Comparison of ENCODE assay signal across 12 mouse cellular contexts in genomic region chr9:92375378-92375777, GRCm38 (mm10).
DNase-seq lines count a peak whose midpoint lies in the region; ATAC-seq and TF ChIP-seq lines count a peak whose summit lies in the region.
"Had no signal": no experiment of that assay in that cellular context is flagged by ENCODE, and none has a peak within 500 bp of the region (broad histone marks: within the 10 kb centered on the region; RNA-seq: fewer than 3 reads in every experiment).

No protein-coding gene starts in this region.

- intact Hi-C loops in heart, postnatal 25 days (cut with DNase I), result loop anchor here (1.0 to 5.0 kb wide), 3 partner anchors 97 to 228 kb away; no protein-coding TSS in a partner anchor

- H3K9ac ChIP-seq in heart, embryonic 12.5 days, result no peak overlapping the region
- H3K9ac ChIP-seq in lung, postnatal 0 days (replicated peaks; ENCODE audit: low read depth), result no peak overlapping the region
- H3K9ac ChIP-seq in kidney, embryonic 15.5 days, result no peak overlapping the region
- H3K9ac ChIP-seq: forebrain, postnatal 0 days; liver, embryonic 13.5 days had no signal

- WGBS in heart, embryonic 12.5 days, result 54% methylated on average over 8 of the region's 8 CpGs
- 64% methylated on average over 8 of the region's 8 CpGs for WGBS in lung, postnatal 0 days
- 64% methylated on average over 8 of the region's 8 CpGs for whole genome bisulfite sequencing in kidney, embryonic 15.5 days

- no peaks in the 10 kb centered on the region for H3K36me3 ChIP-seq in heart, embryonic 12.5 days
- H3K36me3 ChIP-seq in lung, postnatal 0 days (ENCODE audit: insufficient read depth, low read length), result no peaks in the 10 kb centered on the region
- H3K36me3 ChIP-seq in kidney, embryonic 15.5 days, result no peaks in the 10 kb centered on the region
- H3K36me3 ChIP-seq: liver, embryonic 13.5 days had no signal

- peak overlapping the region; percentile 10; the same call in 1 of the 2 replicates for H3K27ac ChIP-seq in heart, embryonic 12.5 days (ENCODE audit: poor library complexity, severe bottlenecking)
- H3K27ac ChIP-seq in lung, postnatal 0 days (ENCODE audit: low read length), result no peak overlapping the region
- H3K27ac ChIP-seq in kidney, embryonic 15.5 days, result no peak overlapping the region
- H3K27ac ChIP-seq: liver, embryonic 13.5 days had no signal

- H3K4me1 ChIP-seq in heart, embryonic 12.5 days (replicated peaks), result peaks cover 14% of the 10 kb centered on the region
- no peaks in the 10 kb centered on the region for H3K4me1 ChIP-seq in lung, postnatal 0 days (ENCODE audit: insufficient read depth, low read depth, low read length)
- 0 out of 2 replicates have a peak, but pooled peaks cover 5% of the 10 kb centered on the region for H3K4me1 ChIP-seq in kidney, embryonic 15.5 days
- H3K4me1 ChIP-seq: liver, embryonic 13.5 days had no signal

- no peak for DNase-seq in heart, postnatal 25 days (ENCODE audit: low spot score)
- peak; percentile 9 for DNase-seq in lung, postnatal 0 days (ENCODE audit: low spot score)
- DNase-seq in lung, postnatal 14 days, result no peak
- no peak for DNase-seq in B cell, adult 2 months
- no peak for DNase-seq in adrenal gland, postnatal 36 days
- DNase-seq in layer of hippocampus, adult 9-11 months, result no peak
- DNase-seq: adrenal gland, adult 8-10 months; cerebellum, adult 2 months; liver, embryonic 13.5 days had no signal

- no peak for TF ChIP-seq EP300 in lung, postnatal 0 days (IDR thresholded peaks at IDR 0.05)

- no peaks in the 10 kb centered on the region for H3K27me3 ChIP-seq in heart, embryonic 12.5 days (replicated peaks)
- H3K27me3 ChIP-seq in lung, postnatal 0 days (replicated peaks; ENCODE audit: insufficient read depth, low read length), result no peaks in the 10 kb centered on the region
- no peaks in the 10 kb centered on the region for H3K27me3 ChIP-seq in kidney, embryonic 15.5 days
- H3K27me3 ChIP-seq: liver, embryonic 13.5 days had no signal

- peak; percentile 48 for TF ChIP-seq CTCF in lung, postnatal 0 days (IDR thresholded peaks at IDR 0.05)

- H3K4me2 ChIP-seq in heart, embryonic 12.5 days, result no peak overlapping the region
- H3K4me2 ChIP-seq in lung, postnatal 0 days (replicated peaks; ENCODE audit: low read depth, low read length), result no peak overlapping the region
- H3K4me2 ChIP-seq in kidney, embryonic 15.5 days, result no peak overlapping the region
- H3K4me2 ChIP-seq: liver, embryonic 13.5 days had no signal

- H3K4me3 ChIP-seq in heart, embryonic 12.5 days, result no peak overlapping the region
- no peak overlapping the region for H3K4me3 ChIP-seq in lung, postnatal 0 days (ENCODE audit: low read depth, low read length)
- H3K4me3 ChIP-seq in kidney, embryonic 15.5 days (replicated peaks), result no peak overlapping the region
- H3K4me3 ChIP-seq: liver, embryonic 13.5 days had no signal

- no peak for ATAC-seq in heart, embryonic 12.5 days (ENCODE audit: insufficient number of reproducible peaks, low FRiP score)
- ATAC-seq in lung, postnatal 0 days, result no peak
- peak; percentile 69; the same call in 1 of the 2 replicates for ATAC-seq in kidney, embryonic 15.5 days (replicated peaks; ENCODE audit: low FRiP score)

- no peaks in the 10 kb centered on the region for H3K9me3 ChIP-seq in heart, embryonic 12.5 days (replicated peaks)
- H3K9me3 ChIP-seq in lung, postnatal 0 days (ENCODE audit: low read length), result no peaks in the 10 kb centered on the region
- H3K9me3 ChIP-seq in kidney, embryonic 15.5 days (replicated peaks), result no peaks in the 10 kb centered on the region
- H3K9me3 ChIP-seq: liver, embryonic 13.5 days had no signal
